Mouse (Mus musculus) adrenal gland, adult 8-10 months (tissue): ENCODE data around the gene Tssk2. TPM values are rescaled to one million over a fixed set of nuclear protein-coding genes. Genes with fewer than 3 reads are reported as not detected.

Experiments used
- DNase-seq: peaks from one replicate; pipeline ENCODE4 v3.0.0; 2022
- total RNA-seq, 4 experiments: library from RNA; stranded (reverse); gene quantifications; 2 replicates each; pipeline ENCODE4 v1.2.4; 2022

Tssk2 gene
- total RNA-seq, 4 experiments from 2014 or later = not detected

DNA sequence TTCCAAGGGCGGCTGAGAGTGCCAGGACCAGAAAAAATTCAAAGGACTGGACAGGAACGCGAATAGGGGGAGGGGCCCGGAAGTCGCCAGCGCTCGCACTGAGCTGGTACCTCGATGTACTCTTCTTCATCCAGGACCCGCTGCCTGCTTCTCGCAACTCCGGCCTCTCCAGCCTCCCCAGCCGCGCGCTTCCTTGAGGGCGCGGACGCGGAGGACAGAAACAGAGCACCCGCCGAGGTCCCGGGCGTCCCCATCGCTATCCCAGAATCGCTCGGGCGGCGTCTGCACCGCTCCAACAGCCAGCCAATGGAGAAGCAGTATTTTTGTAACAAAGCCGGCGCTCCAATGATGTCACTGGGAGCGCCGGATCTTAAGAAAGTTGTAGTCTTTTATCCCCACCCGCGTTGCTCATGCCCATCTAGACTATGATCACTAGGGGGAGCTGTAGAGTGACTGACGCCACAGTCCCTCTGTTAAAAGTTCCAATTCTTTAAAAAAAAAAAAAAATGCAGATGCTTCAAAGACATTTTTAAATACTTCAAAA is 12.7 kb downstream of the Tssk2 start, which contains the start of gene Ess2:
Ess2 (minus strand) TSS at position 297 of the 544 bp plus-strand sequence.
- peak; percentile 92 for DNase-seq

GRCm38 (mm10) chr16:17914307-17915249 is 16.1 kb downstream of the Tssk2 start, which contains the start of gene Gsc2:
Gene Gsc2, minus strand, starts transcription at chr16:17915059.
- DNase-seq = no peak

GRCm38 (mm10) chr16:17920586-17920985 is 22.1 kb downstream of the Tssk2 start:
- no peak for DNase-seq

DNA sequence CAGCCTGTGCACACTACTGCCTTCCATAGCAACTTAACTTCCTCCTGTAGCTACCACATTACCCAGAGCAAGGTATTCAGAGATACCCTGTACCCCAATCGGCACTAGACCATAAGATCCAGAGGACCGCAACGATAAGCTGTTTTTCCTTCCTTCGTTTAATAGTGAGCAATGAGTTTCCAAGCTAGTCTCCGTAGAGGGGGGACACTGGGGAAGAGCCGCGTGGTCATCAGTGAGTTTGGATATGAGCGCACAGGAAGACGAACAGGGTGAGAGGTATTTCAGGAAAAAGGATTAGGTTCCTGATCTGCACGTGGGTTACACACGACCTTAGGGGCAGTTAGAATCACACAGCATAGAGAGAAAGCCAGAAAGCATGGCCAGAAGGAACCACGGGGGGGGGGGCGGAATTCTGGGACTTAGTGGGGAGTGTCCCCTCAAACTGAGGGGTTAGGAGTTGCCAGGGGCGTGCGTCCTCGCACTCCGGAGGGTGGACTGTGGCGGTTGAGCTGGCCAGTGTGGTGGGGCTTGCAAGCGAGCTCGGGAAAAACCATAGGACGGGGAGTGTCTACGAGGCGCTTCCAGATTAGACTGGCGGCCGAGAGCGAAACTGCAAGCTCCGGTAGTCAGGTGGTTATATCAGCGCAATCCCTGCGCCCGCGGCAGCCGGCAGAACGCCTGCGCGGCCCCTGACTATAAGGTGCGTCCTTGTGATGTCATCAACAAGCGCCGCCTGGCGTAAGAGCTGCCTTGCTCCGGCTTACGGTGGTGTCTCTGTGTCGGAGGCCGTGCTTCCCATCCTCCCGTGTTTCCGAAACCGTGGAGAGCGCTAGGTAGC is 23.1 kb downstream of the Tssk2 start:
- peak; percentile 93 for DNase-seq

DNA sequence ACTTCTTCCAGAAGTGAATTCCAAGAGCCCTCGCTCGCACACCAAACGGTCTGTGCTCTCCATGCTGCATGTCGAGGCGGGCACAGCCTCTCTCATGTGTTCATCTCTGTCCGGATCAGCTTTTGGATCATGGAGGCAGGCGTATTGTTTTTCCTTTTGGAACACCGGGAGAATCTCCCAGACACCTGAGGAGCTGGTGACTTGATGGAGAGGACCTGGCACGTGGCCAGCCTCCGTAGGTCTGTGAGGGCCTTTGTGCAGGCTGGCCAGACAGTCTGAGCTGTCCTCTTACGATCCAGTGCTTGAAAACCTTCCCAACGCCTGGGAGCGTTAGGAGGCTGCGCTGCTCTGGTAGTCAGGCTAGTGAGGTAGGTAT is 23.7 kb downstream of the Tssk2 start:
- no peak for DNase-seq

GRCm38 (mm10) chr16:17927351-17928082 is 29.1 kb downstream of the Tssk2 start:
- DNase-seq = no peak

GRCm38 (mm10) chr16:17928087-17928580 is 29.7 kb downstream of the Tssk2 start, which contains the start of gene Slc25a1:
Gene Slc25a1, minus strand, starts transcription at chr16:17928219.
- peak; percentile 82 for DNase-seq

DNA sequence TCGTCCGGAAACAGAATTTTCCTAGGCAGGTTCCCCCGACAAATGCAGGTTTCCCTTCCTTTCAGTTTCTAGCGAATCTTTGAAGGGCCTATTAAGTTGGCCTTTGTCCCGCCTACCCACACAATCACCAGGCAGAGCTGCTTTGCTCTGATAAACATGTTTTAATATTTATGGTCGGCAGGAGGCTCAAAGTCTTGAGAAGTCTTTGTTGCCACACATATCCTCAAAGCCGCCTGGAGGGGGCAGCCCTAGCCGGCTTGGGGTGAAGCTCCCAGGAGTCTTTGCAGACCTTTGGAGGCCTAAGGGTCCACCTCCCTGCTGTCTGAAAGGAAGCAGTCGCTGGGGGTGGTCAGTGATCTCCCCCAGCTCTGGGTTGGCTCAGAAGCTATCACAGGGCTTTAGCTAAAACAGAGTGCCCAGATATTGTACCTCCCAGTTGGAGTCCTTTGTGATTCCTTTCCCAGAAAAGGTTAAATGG is 30.2 kb downstream of the Tssk2 start:
- DNase-seq = peak; percentile 70

DNA sequence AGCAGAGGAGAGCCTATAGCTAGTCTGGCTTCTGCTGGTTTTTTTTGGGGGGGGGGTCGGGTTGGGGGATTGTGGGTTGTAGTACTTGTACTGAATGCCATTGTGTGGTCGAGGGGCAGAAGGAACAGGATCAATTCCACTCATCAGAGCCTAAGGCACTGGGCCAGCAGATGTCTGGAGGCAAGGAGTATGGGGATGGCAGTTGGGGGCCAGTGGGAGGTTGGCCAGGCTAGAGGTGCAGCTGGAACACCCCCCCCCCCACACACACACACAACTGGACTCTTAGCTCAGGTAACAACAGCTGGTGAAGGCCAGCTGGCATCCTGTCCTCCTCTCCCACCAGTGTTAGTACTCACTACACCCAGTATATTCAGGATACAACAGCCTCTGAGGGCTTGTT is 30.8 kb downstream of the Tssk2 start:
- DNase-seq = no peak

GRCm38 (mm10) chr16:17929631-17930030 is 31.2 kb downstream of the Tssk2 start:
- DNase-seq = no peak

DNA sequence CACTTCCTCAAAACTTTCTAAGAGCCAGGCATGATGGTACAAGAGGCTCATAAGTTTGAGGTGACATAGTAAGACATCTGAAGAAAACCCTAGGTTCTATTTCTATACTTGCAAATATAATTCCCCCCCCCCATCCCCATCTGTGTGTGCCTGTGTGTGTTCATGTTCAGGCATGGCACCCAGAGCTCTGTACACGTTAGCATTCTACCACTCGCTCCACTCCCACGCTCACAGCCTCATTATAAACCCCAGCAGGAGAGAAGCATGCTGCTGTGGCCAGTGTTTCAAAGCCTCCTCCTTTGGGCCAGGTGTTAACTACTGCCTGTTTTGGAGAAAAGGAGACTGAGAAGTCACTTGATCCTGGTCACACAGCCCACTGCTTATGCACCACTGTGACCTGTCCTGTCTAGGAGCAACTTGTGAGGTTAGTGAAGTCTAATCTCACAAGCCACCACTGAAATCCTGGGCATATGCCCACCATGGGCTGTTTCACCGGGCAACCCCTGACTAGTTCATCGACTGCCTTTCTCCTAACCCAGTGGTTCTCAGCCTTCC is 33.5 kb downstream of the Tssk2 start:
- DNase-seq = no peak

DNA sequence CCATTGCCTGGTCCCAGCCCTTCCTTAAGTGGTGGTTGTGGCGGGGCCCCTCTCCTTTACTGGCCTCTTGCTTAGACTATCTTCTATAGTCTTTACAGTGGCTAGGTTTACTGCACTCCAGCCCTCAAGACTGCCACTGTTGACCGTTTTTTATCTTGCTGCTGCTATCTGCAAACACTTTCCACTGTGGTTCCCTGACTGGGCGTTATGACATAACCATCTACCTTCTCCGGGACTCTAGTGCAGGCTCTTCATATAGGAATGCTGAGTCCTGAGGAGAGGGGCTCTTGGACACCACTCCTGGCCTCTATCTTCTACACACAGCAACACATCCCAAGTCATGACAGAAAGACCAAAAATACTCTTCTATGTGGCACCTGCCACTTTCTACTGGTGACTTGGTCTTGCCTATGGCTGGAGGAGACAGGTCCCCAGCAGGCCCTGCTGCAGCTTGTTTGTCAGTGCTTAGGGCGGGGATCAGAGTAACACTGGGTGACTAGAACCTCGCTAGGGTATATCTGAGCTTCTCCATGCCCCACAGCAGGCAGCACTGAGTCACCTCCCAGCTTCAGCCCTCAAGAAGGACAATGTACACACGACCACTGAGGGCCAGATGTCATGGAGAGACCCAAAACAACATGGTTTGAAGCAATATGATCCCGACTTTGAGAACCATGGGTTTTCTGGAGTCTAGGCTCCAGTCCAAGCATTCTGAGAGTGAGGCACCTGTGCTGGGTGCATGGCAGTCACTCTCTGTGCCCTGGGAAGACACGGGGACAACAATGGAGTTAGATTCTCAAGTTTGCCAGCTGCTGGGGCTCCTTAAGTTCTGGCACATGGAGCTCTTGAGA is 35.4 kb downstream of the Tssk2 start:
- DNase-seq = no peak

DNA sequence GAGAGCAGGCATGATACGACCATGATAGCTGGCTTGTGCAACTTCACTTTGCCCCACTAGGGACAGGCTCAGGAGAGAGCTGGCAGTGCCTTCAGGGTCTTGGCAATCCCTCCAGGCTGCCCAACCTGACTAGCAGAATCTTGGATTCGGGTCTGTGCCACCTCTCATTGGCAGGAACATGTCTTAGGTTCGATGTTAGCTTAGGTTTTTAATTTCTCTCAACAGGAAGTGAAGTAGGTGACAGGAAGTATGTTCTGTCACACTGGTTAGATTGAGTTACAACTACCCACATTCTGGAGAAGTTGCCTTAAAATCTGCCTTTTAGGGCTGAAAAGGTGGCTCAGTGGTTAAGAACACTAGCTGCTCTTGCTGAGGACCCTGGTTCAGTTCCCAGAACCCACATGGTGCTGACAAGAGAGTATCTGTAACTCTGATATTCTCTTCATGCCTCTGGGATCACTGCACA is 36.0 kb downstream of the Tssk2 start:
- DNase-seq = no peak

GRCm38 (mm10) chr16:17936776-17937175 is 38.3 kb downstream of the Tssk2 start:
- no peak for DNase-seq

GRCm38 (mm10) chr16:17938187-17938586 is 39.8 kb downstream of the Tssk2 start:
- DNase-seq = no peak

- DNase-seq = no peak
Measured at GRCm38 (mm10) chr16:17938821-17939220, 40.4 kb downstream of the Tssk2 start.

GRCm38 (mm10) chr16:17939255-17939751 is 40.9 kb downstream of the Tssk2 start:
- DNase-seq = no peak

DNA sequence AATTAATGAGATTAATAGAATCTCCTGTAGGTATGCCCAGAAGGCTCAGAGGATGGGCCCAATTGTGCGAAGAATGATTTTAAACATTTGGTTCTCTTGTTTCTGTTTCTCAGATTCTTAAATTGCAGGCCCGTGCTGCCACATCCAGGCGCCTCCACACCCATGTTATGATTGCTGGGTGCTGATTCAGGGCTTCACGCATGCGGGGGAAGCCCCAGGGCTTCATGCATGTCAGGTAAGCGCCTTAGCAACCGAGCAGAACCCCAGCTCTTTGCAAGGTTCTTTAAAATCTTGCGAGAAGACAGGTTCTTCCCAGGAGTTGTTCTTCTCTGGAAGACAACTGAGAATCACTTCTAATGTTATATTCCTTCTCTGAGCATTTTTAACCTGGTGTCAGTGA is 45.0 kb downstream of the Tssk2 start:
- DNase-seq = no peak

DNA sequence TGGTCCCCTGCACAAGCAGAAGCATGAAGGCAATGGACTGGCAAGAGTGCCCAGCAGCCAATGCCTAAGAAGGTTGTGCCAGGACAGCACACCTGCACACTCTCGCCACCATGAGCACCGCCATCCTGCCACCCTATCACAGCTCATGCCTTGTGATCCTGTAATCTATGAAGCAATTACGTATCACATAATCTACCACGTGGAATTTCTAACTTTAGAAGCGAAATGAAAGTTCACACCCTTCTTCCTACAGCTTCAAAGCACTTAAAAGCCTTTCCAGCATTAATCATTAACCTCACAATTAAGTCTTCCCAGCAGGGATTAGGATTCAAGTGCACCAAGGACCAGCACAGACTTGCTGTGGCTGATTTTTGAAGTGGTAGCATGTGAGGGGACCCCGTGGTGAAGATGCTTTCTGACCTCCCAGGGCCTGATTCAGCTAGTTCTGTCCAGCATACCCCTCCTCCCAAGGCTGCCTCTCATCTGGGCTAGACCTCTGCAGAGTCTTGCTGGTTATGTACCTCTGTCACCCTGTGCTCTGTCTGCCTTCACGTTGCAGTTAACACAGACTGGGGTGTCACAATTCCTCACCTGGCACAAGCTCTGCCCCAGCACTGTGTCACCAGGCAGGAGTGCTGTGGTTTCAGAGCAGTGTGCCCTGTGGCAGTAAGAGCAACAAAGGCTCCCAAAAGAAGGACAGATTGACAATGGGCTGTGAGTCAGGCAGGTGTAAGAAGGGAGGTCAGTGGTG is 46.8 kb downstream of the Tssk2 start:
- no peak for DNase-seq
